Mouse (Mus musculus): ENCODE results near the gene Ptprd. TPM values are rescaled to one million over a fixed set of nuclear protein-coding genes. Genes with fewer than 3 reads are reported as not detected.

Gene Ptprd
- polyA plus RNA-seq, 1 experiment from 2014 or later = 10.0 TPM

DNA sequence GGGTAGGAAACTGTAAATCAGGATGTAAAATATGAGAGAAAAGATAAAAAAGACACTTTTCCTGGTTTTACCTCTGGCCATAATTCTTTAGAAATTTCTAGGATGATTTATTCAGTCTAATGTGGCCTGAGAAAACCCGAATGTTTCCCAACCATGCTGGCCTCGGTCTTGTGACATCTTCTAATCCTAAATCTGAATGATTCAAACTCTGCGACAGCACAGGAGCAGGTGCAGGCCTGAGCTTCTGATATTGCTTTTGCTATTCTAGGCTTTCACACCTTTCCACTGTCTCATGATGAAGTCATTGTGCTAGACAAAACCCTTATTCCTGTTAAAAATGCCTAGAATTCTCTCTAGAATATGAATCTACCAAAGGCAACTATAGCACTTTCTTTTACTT, 51.3 kb downstream of the Ptprd start:
- H3K4me1 ChIP-seq (ENCODE audit: control insufficient read depth, insufficient read depth, low read length) = no peaks in the 10 kb centered on the region
- H3K27ac ChIP-seq (ENCODE audit: low read length) = no peak overlapping the region
- 78% methylated on average over 3 of the region's 3 CpGs for WGBS
- ATAC-seq (replicated peaks; ENCODE audit: extremely low read depth, insufficient read depth, low FRiP score) = no peak
- H3K4me2 ChIP-seq (ENCODE audit: low read depth, low read length) = no peak overlapping the region
- no peaks in the 10 kb centered on the region for H3K9me3 ChIP-seq (replicated peaks; ENCODE audit: control insufficient read depth, low read length)
- H3K36me3 ChIP-seq (ENCODE audit: control insufficient read depth, insufficient read depth) = no peaks in the 10 kb centered on the region
- H3K4me3 ChIP-seq (ENCODE audit: low read length) = no peak overlapping the region
- H3K27me3 ChIP-seq (ENCODE audit: control insufficient read depth, insufficient read depth, low read length) = no peaks in the 10 kb centered on the region
- H3K9ac ChIP-seq (ENCODE audit: low read length) = no peak overlapping the region

DNA sequence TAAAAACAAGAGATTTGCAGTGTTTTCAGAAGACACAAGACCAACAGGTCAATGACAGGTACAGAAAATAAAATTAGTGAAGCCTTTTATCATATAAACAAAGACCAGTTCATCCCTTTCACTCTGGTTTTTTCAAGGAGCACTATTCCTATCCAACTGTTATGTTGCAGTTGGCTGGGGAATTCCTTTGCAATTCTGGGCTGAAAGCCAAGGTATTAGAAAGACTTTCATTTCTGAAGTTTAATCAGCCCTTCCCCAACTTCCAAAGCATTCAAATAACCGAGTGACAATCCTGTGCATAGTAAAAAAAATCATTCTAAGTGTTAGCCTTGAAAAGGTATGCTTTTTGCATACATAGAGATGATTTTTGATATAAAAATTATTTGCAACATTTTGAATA, 61.2 kb downstream of the Ptprd start:
- no peaks in the 10 kb centered on the region for H3K9me3 ChIP-seq (replicated peaks; ENCODE audit: control insufficient read depth, low read length)
- no peak for ATAC-seq (replicated peaks; ENCODE audit: extremely low read depth, insufficient read depth, low FRiP score)

DNA sequence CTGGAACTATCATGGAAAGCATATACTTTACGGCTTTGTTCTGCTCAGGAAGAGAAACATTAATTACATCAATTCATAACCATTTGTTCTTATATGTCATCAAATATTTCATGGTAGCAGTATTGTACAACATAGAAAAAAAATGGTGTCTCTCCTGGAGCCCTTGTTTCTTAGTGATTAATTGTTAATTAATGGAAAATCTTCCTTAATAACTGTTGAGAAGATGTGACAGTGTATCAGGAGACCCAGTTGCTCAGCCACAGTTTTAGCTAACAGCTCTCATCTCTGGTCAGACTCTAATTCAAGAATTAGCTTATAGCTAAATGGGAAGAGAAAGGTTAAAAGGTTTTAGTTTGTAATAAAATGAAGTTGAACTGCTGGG, 69.0 kb downstream of the Ptprd start:
- no peak overlapping the region for H3K4me2 ChIP-seq (ENCODE audit: low read depth, low read length)
- H3K4me1 ChIP-seq (ENCODE audit: control insufficient read depth, insufficient read depth, low read length) = no peaks in the 10 kb centered on the region
- 89% methylated on average over 1 of the region's 1 CpGs for WGBS
- H3K36me3 ChIP-seq (ENCODE audit: control insufficient read depth, insufficient read depth) = no peaks in the 10 kb centered on the region
- no peak overlapping the region for H3K4me3 ChIP-seq (ENCODE audit: low read length)
- H3K27me3 ChIP-seq (ENCODE audit: control insufficient read depth, insufficient read depth, low read length) = no peaks in the 10 kb centered on the region
- ATAC-seq (replicated peaks; ENCODE audit: extremely low read depth, insufficient read depth, low FRiP score) = no peak
- H3K9me3 ChIP-seq (replicated peaks; ENCODE audit: control insufficient read depth, low read length) = no peaks in the 10 kb centered on the region
- H3K27ac ChIP-seq (ENCODE audit: low read length) = no peak overlapping the region
- no peak overlapping the region for H3K9ac ChIP-seq (ENCODE audit: low read length)

More for the DNA sequence above, 61.2 kb downstream of the Ptprd start:
- WGBS = 6% methylated on average over 1 of the region's 1 CpGs
- no peak overlapping the region for H3K9ac ChIP-seq (ENCODE audit: low read length)
- no peaks in the 10 kb centered on the region for H3K27me3 ChIP-seq (ENCODE audit: control insufficient read depth, insufficient read depth, low read length)
- no peak overlapping the region for H3K27ac ChIP-seq (ENCODE audit: low read length)
- no peaks in the 10 kb centered on the region for H3K4me1 ChIP-seq (ENCODE audit: control insufficient read depth, insufficient read depth, low read length)
- H3K36me3 ChIP-seq (ENCODE audit: control insufficient read depth, insufficient read depth) = no peaks in the 10 kb centered on the region
- no peak overlapping the region for H3K4me3 ChIP-seq (ENCODE audit: low read length)
- no peak overlapping the region for H3K4me2 ChIP-seq (ENCODE audit: low read depth, low read length)

DNA sequence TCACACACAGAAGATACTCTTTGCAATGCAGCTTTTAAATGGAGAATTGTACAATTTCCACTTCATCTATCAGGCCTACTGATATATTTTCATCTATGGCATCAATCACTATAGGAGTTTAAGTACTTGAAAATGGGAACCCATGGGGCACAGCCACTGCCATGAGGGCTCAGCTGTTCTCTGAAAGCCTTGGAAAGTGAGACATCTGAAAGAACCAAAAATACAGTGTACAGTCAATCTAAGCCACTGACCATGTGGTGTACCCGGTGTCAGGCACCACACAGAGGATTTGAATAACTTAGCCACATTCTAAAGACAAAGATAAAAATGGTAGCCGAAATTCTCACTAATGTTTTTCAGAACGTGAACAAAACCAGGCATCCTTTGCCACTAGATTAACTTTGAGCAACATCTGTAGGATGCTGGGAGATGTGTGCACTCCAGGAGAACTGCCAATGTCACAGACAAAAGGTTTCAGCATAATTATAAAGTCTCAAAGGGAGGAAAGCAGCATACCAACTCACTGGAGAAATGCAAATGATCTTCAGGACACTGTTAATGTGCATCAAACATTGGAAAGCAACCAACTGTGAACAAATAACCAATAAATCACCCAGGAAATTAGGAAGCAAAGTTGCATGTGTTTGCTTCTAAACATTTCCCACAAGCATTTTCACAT, 69.5 kb downstream of the Ptprd start:
- no peak for ATAC-seq (replicated peaks; ENCODE audit: extremely low read depth, insufficient read depth, low FRiP score)
- H3K9me3 ChIP-seq (replicated peaks; ENCODE audit: control insufficient read depth, low read length) = no peaks in the 10 kb centered on the region
- no peaks in the 10 kb centered on the region for H3K27me3 ChIP-seq (ENCODE audit: control insufficient read depth, insufficient read depth, low read length)
- no peak overlapping the region for H3K4me2 ChIP-seq (ENCODE audit: low read depth, low read length)
- H3K9ac ChIP-seq (ENCODE audit: low read length) = no peak overlapping the region
- H3K4me1 ChIP-seq (ENCODE audit: control insufficient read depth, insufficient read depth, low read length) = no peaks in the 10 kb centered on the region
- H3K27ac ChIP-seq (ENCODE audit: low read length) = no peak overlapping the region
- 70% methylated on average over 3 of the region's 3 CpGs for WGBS
- no peak overlapping the region for H3K4me3 ChIP-seq (ENCODE audit: low read length)
- no peaks in the 10 kb centered on the region for H3K36me3 ChIP-seq (ENCODE audit: control insufficient read depth, insufficient read depth)

DNA sequence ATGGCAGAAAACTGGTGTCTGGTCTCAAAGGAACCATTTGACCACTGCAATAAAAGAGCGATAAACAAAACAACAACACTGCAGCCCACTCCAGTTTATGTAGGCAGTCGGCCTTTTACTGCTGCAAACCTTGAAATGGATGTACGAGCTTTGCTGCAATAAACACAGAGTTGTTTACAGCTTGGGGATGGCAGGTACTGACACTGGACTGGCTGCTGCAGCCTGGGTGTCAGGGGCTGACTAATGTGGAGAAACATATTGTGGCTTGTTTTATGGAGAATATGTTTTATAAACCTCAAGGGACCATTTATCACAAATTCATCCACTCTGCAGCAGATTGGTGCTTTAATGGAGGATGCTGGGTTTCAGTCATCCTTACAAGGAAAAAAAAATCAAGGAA, 100.9 kb downstream of the Ptprd start:
- H3K36me3 ChIP-seq (ENCODE audit: control insufficient read depth, insufficient read depth) = no peaks in the 10 kb centered on the region
- 66% methylated on average over 3 of the region's 3 CpGs for WGBS
- no peak overlapping the region for H3K4me3 ChIP-seq (ENCODE audit: low read length)

DNA sequence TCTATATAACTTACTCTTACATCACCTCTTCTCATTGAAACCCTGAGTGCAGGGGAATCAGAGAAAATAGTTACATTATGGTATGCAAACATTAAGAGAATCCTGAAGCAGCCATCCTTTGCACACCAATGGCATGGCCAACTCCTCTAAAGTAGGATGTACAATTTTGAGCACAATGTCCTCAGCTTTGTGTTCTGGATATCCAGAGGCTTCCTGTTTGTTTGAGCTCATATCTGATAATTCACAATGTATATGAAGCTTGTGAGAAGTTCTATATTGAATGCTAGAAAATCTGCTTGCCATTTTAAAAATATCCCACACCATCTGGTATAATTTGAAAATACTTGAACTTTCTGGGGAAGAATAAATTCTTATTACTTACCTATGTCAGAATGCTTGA, 114.2 kb downstream of the Ptprd start:
- Histone ChIP-seq H3K9me3 (replicated peaks; ENCODE audit: control insufficient read depth, low read length) (no peaks in the 10 kb centered on the region), H3K36me3 (ENCODE audit: control insufficient read depth, insufficient read depth) (no peaks in the 10 kb centered on the region), H3K27me3 (ENCODE audit: control insufficient read depth, insufficient read depth, low read length) (no peaks in the 10 kb centered on the region), H3K4me2 (ENCODE audit: low read depth, low read length) (no peak overlapping the region), H3K4me3 (ENCODE audit: low read length) (no peak overlapping the region), H3K4me1 (ENCODE audit: control insufficient read depth, insufficient read depth, low read length) (no peaks in the 10 kb centered on the region), H3K27ac (ENCODE audit: low read length) (no peak overlapping the region), H3K9ac (ENCODE audit: low read length) (no peak overlapping the region)
- no peak for ATAC-seq (replicated peaks; ENCODE audit: extremely low read depth, insufficient read depth, low FRiP score)

More for the DNA sequence above, 100.9 kb downstream of the Ptprd start:
- ATAC-seq (replicated peaks; ENCODE audit: extremely low read depth, insufficient read depth, low FRiP score) = no peak
- Histone ChIP-seq H3K27me3 (ENCODE audit: control insufficient read depth, insufficient read depth, low read length) (no peaks in the 10 kb centered on the region), H3K9me3 (replicated peaks; ENCODE audit: control insufficient read depth, low read length) (no peaks in the 10 kb centered on the region), H3K4me1 (ENCODE audit: control insufficient read depth, insufficient read depth, low read length) (no peaks in the 10 kb centered on the region), H3K27ac (ENCODE audit: low read length) (no peak overlapping the region), H3K4me2 (ENCODE audit: low read depth, low read length) (no peak overlapping the region), H3K9ac (ENCODE audit: low read length) (no peak overlapping the region)

DNA sequence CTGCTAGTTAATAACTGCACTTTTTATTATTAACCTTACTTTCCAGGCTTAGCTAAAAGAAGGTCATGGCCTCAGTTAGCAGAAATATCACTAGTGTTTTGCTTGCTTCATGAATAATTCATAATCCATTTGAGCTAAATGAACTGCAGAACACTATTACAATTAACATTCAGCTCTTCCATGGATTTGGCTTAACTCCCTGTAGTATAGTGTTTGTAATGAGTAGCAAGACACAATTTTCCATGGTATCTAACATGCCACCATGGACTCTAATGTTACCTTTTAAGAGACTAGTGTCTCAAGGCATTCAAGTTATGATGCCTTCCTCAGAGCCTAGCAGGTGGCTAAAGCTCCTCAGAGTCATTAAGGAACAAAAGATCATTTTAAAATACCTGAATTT, 129.0 kb downstream of the Ptprd start:
- H3K27me3 ChIP-seq (ENCODE audit: control insufficient read depth, insufficient read depth, low read length) = no peaks in the 10 kb centered on the region
- no peaks in the 10 kb centered on the region for H3K4me1 ChIP-seq (ENCODE audit: control insufficient read depth, insufficient read depth, low read length)
- no peak overlapping the region for H3K4me3 ChIP-seq (ENCODE audit: low read length)
- no peaks in the 10 kb centered on the region for H3K36me3 ChIP-seq (ENCODE audit: control insufficient read depth, insufficient read depth)
- no peak for ATAC-seq (replicated peaks; ENCODE audit: extremely low read depth, insufficient read depth, low FRiP score)
- no peak overlapping the region for H3K9ac ChIP-seq (ENCODE audit: low read length)
- no peak overlapping the region for H3K27ac ChIP-seq (ENCODE audit: low read length)
- H3K9me3 ChIP-seq (replicated peaks; ENCODE audit: control insufficient read depth, low read length) = no peaks in the 10 kb centered on the region
- H3K4me2 ChIP-seq (ENCODE audit: low read depth, low read length) = no peak overlapping the region

DNA sequence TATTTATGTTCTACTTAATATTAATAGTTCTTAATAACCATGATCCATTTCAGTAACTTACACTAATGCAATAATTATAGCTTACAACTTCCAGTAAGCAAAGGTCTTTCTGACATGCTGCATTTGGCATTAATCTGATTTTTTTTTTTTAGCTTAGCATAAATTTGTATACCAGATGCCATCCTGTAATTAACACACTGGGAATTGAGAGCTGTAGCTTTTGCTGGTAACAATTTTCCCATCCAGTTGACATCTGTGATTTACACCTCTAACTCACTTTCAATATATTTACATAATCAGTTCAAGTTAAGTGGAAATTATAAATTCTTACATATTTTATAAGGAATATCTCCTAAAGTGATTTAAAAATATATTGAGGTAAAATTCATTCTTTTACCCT, 134.3 kb downstream of the Ptprd start:
- Histone ChIP-seq H3K4me3 (ENCODE audit: low read length) (no peak overlapping the region), H3K27me3 (ENCODE audit: control insufficient read depth, insufficient read depth, low read length) (no peaks in the 10 kb centered on the region), H3K36me3 (ENCODE audit: control insufficient read depth, insufficient read depth) (no peaks in the 10 kb centered on the region), H3K4me2 (ENCODE audit: low read depth, low read length) (no peak overlapping the region), H3K9me3 (replicated peaks; ENCODE audit: control insufficient read depth, low read length) (no peaks in the 10 kb centered on the region), H3K4me1 (ENCODE audit: control insufficient read depth, insufficient read depth, low read length) (no peaks in the 10 kb centered on the region), H3K27ac (ENCODE audit: low read length) (no peak overlapping the region), H3K9ac (ENCODE audit: low read length) (no peak overlapping the region)
- ATAC-seq (replicated peaks; ENCODE audit: extremely low read depth, insufficient read depth, low FRiP score) = no peak

DNA sequence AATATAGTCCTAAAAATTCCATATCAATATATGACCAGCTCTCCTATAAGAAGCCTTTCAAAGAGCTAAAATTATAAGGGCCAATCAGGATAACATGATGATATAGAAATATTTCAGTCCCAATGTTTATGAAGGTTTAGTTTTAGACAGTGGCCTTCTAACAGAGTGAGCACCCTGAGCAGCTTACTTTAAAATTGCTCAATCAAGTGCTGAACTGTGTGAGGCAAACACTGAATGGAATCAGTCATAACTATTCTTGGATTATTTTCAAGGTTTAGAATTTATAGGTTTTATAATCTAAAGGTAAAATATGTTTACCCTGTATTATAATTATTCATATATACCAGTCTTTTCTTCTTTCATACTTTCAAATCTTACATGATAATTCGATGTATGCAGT, 134.7 kb downstream of the Ptprd start:
- no peaks in the 10 kb centered on the region for H3K27me3 ChIP-seq (ENCODE audit: control insufficient read depth, insufficient read depth, low read length)
- H3K4me1 ChIP-seq (ENCODE audit: control insufficient read depth, insufficient read depth, low read length) = no peaks in the 10 kb centered on the region
- H3K9me3 ChIP-seq (replicated peaks; ENCODE audit: control insufficient read depth, low read length) = no peaks in the 10 kb centered on the region
- no peak overlapping the region for H3K4me3 ChIP-seq (ENCODE audit: low read length)
- H3K27ac ChIP-seq (ENCODE audit: low read length) = no peak overlapping the region
- no peak overlapping the region for H3K9ac ChIP-seq (ENCODE audit: low read length)
- 83% methylated on average over 1 of the region's 1 CpGs for WGBS
- H3K36me3 ChIP-seq (ENCODE audit: control insufficient read depth, insufficient read depth) = no peaks in the 10 kb centered on the region
- no peak overlapping the region for H3K4me2 ChIP-seq (ENCODE audit: low read depth, low read length)
- no peak for ATAC-seq (replicated peaks; ENCODE audit: extremely low read depth, insufficient read depth, low FRiP score)

DNA sequence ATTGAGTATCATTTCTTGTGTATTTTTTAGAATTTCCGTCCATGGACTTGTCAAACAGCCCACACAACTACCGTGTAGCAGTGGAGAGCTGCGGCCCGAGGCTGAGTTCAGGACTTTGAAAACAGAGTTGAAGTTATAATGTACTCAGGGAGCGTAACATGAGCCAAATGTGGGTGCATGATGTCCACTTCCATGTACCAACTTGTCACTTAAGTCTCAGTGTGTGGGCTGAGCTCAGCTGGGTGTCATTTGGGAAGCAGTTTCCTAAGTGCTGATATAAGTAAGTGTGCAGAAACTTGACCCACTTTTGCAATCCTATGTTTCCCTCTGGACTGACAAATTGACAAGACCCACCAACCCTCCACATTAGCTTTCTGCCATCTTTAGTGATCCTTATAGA, 173.4 kb downstream of the Ptprd start:
- H3K27me3 ChIP-seq (ENCODE audit: control insufficient read depth, insufficient read depth, low read length) = no peaks in the 10 kb centered on the region
- 81% methylated on average over 5 of the region's 5 CpGs for WGBS
- H3K4me3 ChIP-seq (ENCODE audit: low read length) = no peak overlapping the region
- no peak overlapping the region for H3K27ac ChIP-seq (ENCODE audit: low read length)
- H3K9ac ChIP-seq (ENCODE audit: low read length) = no peak overlapping the region
- no peaks in the 10 kb centered on the region for H3K9me3 ChIP-seq (replicated peaks; ENCODE audit: control insufficient read depth, low read length)
- ATAC-seq (replicated peaks; ENCODE audit: extremely low read depth, insufficient read depth, low FRiP score) = no peak
- H3K4me2 ChIP-seq (ENCODE audit: low read depth, low read length) = no peak overlapping the region
- no peaks in the 10 kb centered on the region for H3K36me3 ChIP-seq (ENCODE audit: control insufficient read depth, insufficient read depth)
- no peaks in the 10 kb centered on the region for H3K4me1 ChIP-seq (ENCODE audit: control insufficient read depth, insufficient read depth, low read length)

Measured in heart, embryonic 16.5 days (tissue).